Mouse (Mus musculus): Measurements from ENCODE around the gene Eif6. TPM values are rescaled to one million over a fixed set of nuclear protein-coding genes. Genes with fewer than 3 reads are reported as not detected.

The Eif6 gene
- polyA plus RNA-seq, 1 experiment from 2014 or later = 215 TPM

GRCm38 (mm10) chr2:155818596-155819391, 7.9 kb downstream of the Eif6 start:
- Histone ChIP-seq H3K9me3 (no peaks in the 10 kb centered on the region), H3K27me3 (ENCODE audit: insufficient read depth, poor library complexity, severe bottlenecking) (peaks cover 10% of the 10 kb centered on the region), H3K36me3 (peaks cover 44% of the 10 kb centered on the region), H3K4me3 (peak overlapping the region; percentile 75), H3K4me1 (peaks cover 21% of the 10 kb centered on the region), H3K27ac (peak overlapping the region; percentile 89)
- DNase-seq (ENCODE audit: low spot score) = peak; percentile 97
- 2% methylated on average over 37 of the region's 37 CpGs for WGBS

GRCm38 (mm10) chr2:155817301-155818245, 9.2 kb downstream of the Eif6 start:
- H3K27me3 ChIP-seq (ENCODE audit: insufficient read depth, poor library complexity, severe bottlenecking) = peaks cover 10% of the 10 kb centered on the region
- WGBS = 76% methylated on average over 10 of the region's 10 CpGs

GRCm38 (mm10) chr2:155816179-155816578, 10.5 kb downstream of the Eif6 start:
- WGBS = 100% methylated on average over 1 of the region's 1 CpGs

More at GRCm38 (mm10) chr2:155817301-155818245, 9.2 kb downstream of the Eif6 start:
- Histone ChIP-seq H3K4me3 (peak overlapping the region; percentile 75), H3K36me3 (peaks cover 32% of the 10 kb centered on the region), H3K9me3 (no peaks in the 10 kb centered on the region), H3K4me1 (peaks cover 21% of the 10 kb centered on the region), H3K27ac (no peak overlapping the region; the same call in 1 of the 2 replicates)
- no peak for DNase-seq (ENCODE audit: low spot score)

GRCm38 (mm10) chr2:155814829-155815228, 11.9 kb downstream of the Eif6 start:
- Histone ChIP-seq H3K4me3 (no peak overlapping the region), H3K4me1 (peaks cover 19% of the 10 kb centered on the region), H3K36me3 (peaks cover 6% of the 10 kb centered on the region), H3K9me3 (no peaks in the 10 kb centered on the region), H3K27ac (no peak overlapping the region), H3K27me3 (ENCODE audit: insufficient read depth, poor library complexity, severe bottlenecking) (peaks cover 18% of the 10 kb centered on the region)
- 29% methylated on average over 5 of the region's 5 CpGs for WGBS
- no peak for DNase-seq (ENCODE audit: low spot score)

More at GRCm38 (mm10) chr2:155816179-155816578, 10.5 kb downstream of the Eif6 start:
- no peak overlapping the region for H3K4me3 ChIP-seq
- peaks cover 20% of the 10 kb centered on the region for H3K36me3 ChIP-seq
- peaks cover 11% of the 10 kb centered on the region for H3K27me3 ChIP-seq (ENCODE audit: insufficient read depth, poor library complexity, severe bottlenecking)
- no peaks in the 10 kb centered on the region for H3K9me3 ChIP-seq
- DNase-seq (ENCODE audit: low spot score) = no peak
- peaks cover 21% of the 10 kb centered on the region for H3K4me1 ChIP-seq
- 0 out of 2 replicates have a peak overlapping the region, but pooled peaks have one; percentile 4 for H3K27ac ChIP-seq

- no peak overlapping the region for H3K27ac ChIP-seq
- no peaks in the 10 kb centered on the region for H3K4me1 ChIP-seq
- H3K9me3 ChIP-seq = no peaks in the 10 kb centered on the region
- WGBS = 69% methylated on average over 4 of the region's 4 CpGs
- peaks cover 18% of the 10 kb centered on the region for H3K27me3 ChIP-seq (ENCODE audit: insufficient read depth, poor library complexity, severe bottlenecking)
- no peak for DNase-seq (ENCODE audit: low spot score)
- no peak overlapping the region for H3K4me3 ChIP-seq
- H3K36me3 ChIP-seq = no peaks in the 10 kb centered on the region
These were observed 14.1 kb downstream of the Eif6 start for GRCm38 (mm10) chr2:155812637-155813036.

- Histone ChIP-seq H3K27ac (no peak overlapping the region), H3K9me3 (no peaks in the 10 kb centered on the region), H3K4me3 (no peak overlapping the region), H3K36me3 (no peaks in the 10 kb centered on the region), H3K27me3 (ENCODE audit: insufficient read depth, poor library complexity, severe bottlenecking) (peaks cover 18% of the 10 kb centered on the region), H3K4me1 (no peaks in the 10 kb centered on the region)
- peak; percentile 89 for DNase-seq (ENCODE audit: low spot score)
- WGBS = 39% methylated on average over 16 of the region's 16 CpGs
These were observed 14.8 kb downstream of the Eif6 start for GRCm38 (mm10) chr2:155811821-155812396.

GRCm38 (mm10) chr2:155809620-155810019, 17.1 kb downstream of the Eif6 start:
- H3K4me3 ChIP-seq = no peak overlapping the region
- no peak overlapping the region for H3K27ac ChIP-seq
- peaks cover 7% of the 10 kb centered on the region for H3K4me1 ChIP-seq
- H3K9me3 ChIP-seq = no peaks in the 10 kb centered on the region
- WGBS = 68% methylated on average over 4 of the region's 4 CpGs
- no peak for DNase-seq (ENCODE audit: low spot score)
- H3K36me3 ChIP-seq = no peaks in the 10 kb centered on the region
- peaks cover 8% of the 10 kb centered on the region; the same call in 1 of the 2 replicates for H3K27me3 ChIP-seq (ENCODE audit: insufficient read depth, poor library complexity, severe bottlenecking)

GRCm38 (mm10) chr2:155807408-155807807, 19.3 kb downstream of the Eif6 start:
- Histone ChIP-seq H3K4me3 (no peak overlapping the region), H3K9me3 (no peaks in the 10 kb centered on the region), H3K4me1 (peaks cover 7% of the 10 kb centered on the region), H3K27me3 (ENCODE audit: insufficient read depth, poor library complexity, severe bottlenecking) (peaks cover 8% of the 10 kb centered on the region; the same call in 1 of the 2 replicates), H3K27ac (no peak overlapping the region), H3K36me3 (no peaks in the 10 kb centered on the region)
- WGBS = 77% methylated on average over 4 of the region's 4 CpGs
- DNase-seq (ENCODE audit: low spot score) = no peak

GRCm38 (mm10) chr2:155806548-155806947, 20.2 kb downstream of the Eif6 start:
- no peak overlapping the region for H3K4me3 ChIP-seq
- DNase-seq (ENCODE audit: low spot score) = no peak
- H3K4me1 ChIP-seq = peaks cover 7% of the 10 kb centered on the region
- peaks cover 8% of the 10 kb centered on the region; the same call in 1 of the 2 replicates for H3K27me3 ChIP-seq (ENCODE audit: insufficient read depth, poor library complexity, severe bottlenecking)
- no peaks in the 10 kb centered on the region for H3K36me3 ChIP-seq
- 68% methylated on average over 5 of the region's 5 CpGs for WGBS
- H3K27ac ChIP-seq = no peak overlapping the region
- no peaks in the 10 kb centered on the region for H3K9me3 ChIP-seq

GRCm38 (mm10) chr2:155805925-155806255, 20.8 kb downstream of the Eif6 start:
- Histone ChIP-seq H3K4me1 (peaks cover 7% of the 10 kb centered on the region), H3K9me3 (no peaks in the 10 kb centered on the region), H3K27me3 (ENCODE audit: insufficient read depth, poor library complexity, severe bottlenecking) (peaks cover 4% of the 10 kb centered on the region; the same call in 1 of the 2 replicates), H3K27ac (no peak overlapping the region), H3K36me3 (no peaks in the 10 kb centered on the region), H3K4me3 (no peak overlapping the region)
- WGBS = 79% methylated on average over 6 of the region's 6 CpGs
- no peak for DNase-seq (ENCODE audit: low spot score)

GRCm38 (mm10) chr2:155805231-155805924, 21.3 kb downstream of the Eif6 start:
- Histone ChIP-seq H3K9me3 (no peaks in the 10 kb centered on the region), H3K4me3 (no peak overlapping the region), H3K27me3 (ENCODE audit: insufficient read depth, poor library complexity, severe bottlenecking) (peaks cover 4% of the 10 kb centered on the region; the same call in 1 of the 2 replicates), H3K4me1 (peaks cover 7% of the 10 kb centered on the region), H3K27ac (no peak overlapping the region), H3K36me3 (no peaks in the 10 kb centered on the region)
- DNase-seq (ENCODE audit: low spot score) = no peak
- WGBS = 36% methylated on average over 6 of the region's 6 CpGs

- H3K27me3 ChIP-seq (ENCODE audit: insufficient read depth, poor library complexity, severe bottlenecking) = no peaks in the 10 kb centered on the region; the same call in 1 of the 2 replicates
These were observed 22.7 kb downstream of the Eif6 start for GRCm38 (mm10) chr2:155804053-155804452.

More at GRCm38 (mm10) chr2:155804053-155804452, 22.7 kb downstream of the Eif6 start:
- H3K36me3 ChIP-seq = no peaks in the 10 kb centered on the region
- no peak overlapping the region for H3K4me3 ChIP-seq
- peaks cover 7% of the 10 kb centered on the region for H3K4me1 ChIP-seq
- H3K27ac ChIP-seq = no peak overlapping the region
- WGBS = 62% methylated on average over 5 of the region's 5 CpGs
- H3K9me3 ChIP-seq = no peaks in the 10 kb centered on the region
- no peak for DNase-seq (ENCODE audit: low spot score)

Data from heart, embryonic 10.5 days (tissue).